In the genomic region with DNA sequence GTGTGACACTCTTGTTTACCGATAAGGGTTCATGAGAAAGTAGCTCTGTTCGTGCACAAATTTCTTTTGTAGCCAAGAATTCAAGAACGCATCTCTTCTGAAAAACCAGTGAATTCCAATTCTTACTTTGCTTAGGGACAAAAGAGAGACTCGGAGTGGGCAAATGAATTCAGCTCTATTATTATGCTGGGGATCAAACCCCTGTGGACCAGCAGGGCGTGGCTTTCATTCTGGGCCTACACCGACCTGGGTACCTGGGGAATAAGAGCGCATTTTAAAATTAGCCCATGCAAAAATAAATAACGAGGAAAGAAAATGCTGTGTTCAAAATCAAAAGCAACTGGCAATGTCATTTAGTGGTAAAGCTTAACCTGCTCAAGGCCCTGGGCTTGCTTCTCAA, we compare ENCODE assay signal across 28 mouse cellular contexts. TPM values are rescaled to one million over a fixed set of nuclear protein-coding genes. Genes with fewer than 3 reads are reported as not detected.
DNase-seq lines count a peak whose midpoint lies in the region; ATAC-seq and TF ChIP-seq lines count a peak whose summit lies in the region.
"Had no signal": no experiment of that assay in that cellular context is flagged by ENCODE, and none has a peak within 500 bp of the region (broad histone marks: within the 10 kb centered on the region; RNA-seq: fewer than 3 reads in every experiment).

No protein-coding gene starts in this region.

- peaks cover 29% of the 10 kb centered on the region for H3K4me1 ChIP-seq in forebrain, embryonic 12.5 days
- H3K4me1 ChIP-seq in forebrain, embryonic 10.5 days, result peaks cover 54% of the 10 kb centered on the region
- no peaks in the 10 kb centered on the region for H3K4me1 ChIP-seq in intestine, embryonic 14.5 days (replicated peaks; ENCODE audit: control insufficient read depth, insufficient read depth, low read length)
- no peaks in the 10 kb centered on the region for H3K4me1 ChIP-seq in intestine, embryonic 15.5 days (replicated peaks)
- peaks cover 8% of the 10 kb centered on the region for H3K4me1 ChIP-seq in ES-Bruce4 (ENCODE audit: control insufficient read depth, insufficient read depth, low read length)
- peaks cover 42% of the 10 kb centered on the region for H3K4me1 ChIP-seq in hindbrain, embryonic 13.5 days (replicated peaks)
- H3K4me1 ChIP-seq: limb, embryonic 10.5 days; limb, embryonic 15.5 days; liver, embryonic 13.5 days had no signal

- H3K27ac ChIP-seq in forebrain, embryonic 12.5 days, result 0 out of 2 replicates have a peak overlapping the region, but pooled peaks have one; percentile 50
- no peak overlapping the region for H3K27ac ChIP-seq in forebrain, embryonic 10.5 days
- H3K27ac ChIP-seq in intestine, embryonic 14.5 days (ENCODE audit: low read depth), result no peak overlapping the region
- H3K27ac ChIP-seq in intestine, embryonic 15.5 days, result no peak overlapping the region
- H3K27ac ChIP-seq in ES-Bruce4 (ENCODE audit: insufficient read depth, low read length), result peak overlapping the region; percentile 71
- H3K27ac ChIP-seq in hindbrain, embryonic 13.5 days, result peak overlapping the region; percentile 25; the same call in 1 of the 2 replicates
- H3K27ac ChIP-seq: forebrain, embryonic 15.5 days; heart, embryonic 13.5 days; hindbrain, embryonic 15.5 days; limb, embryonic 10.5 days; limb, embryonic 15.5 days; liver, embryonic 13.5 days; macrophage had no signal

- no peak for TF ChIP-seq CTCF in ES-Bruce4 (IDR thresholded peaks at IDR 0.05; ENCODE audit: low read depth, low read length)

- H3K9ac ChIP-seq in forebrain, embryonic 12.5 days, result no peak overlapping the region
- no peak overlapping the region for H3K9ac ChIP-seq in intestine, embryonic 14.5 days (ENCODE audit: low read length)
- H3K9ac ChIP-seq in intestine, embryonic 15.5 days, result no peak overlapping the region
- no peak overlapping the region for H3K9ac ChIP-seq in ES-Bruce4 (ENCODE audit: low read depth, poor library complexity, severe bottlenecking)
- H3K9ac ChIP-seq in hindbrain, embryonic 13.5 days, result no peak overlapping the region
- H3K9ac ChIP-seq: forebrain, embryonic 15.5 days; heart, embryonic 13.5 days; hindbrain, embryonic 15.5 days; limb, embryonic 15.5 days; liver, embryonic 13.5 days had no signal

- H3K27me3 ChIP-seq in forebrain, embryonic 12.5 days, result peaks cover 4% of the 10 kb centered on the region; the same call in 1 of the 2 replicates
- peaks cover 30% of the 10 kb centered on the region for H3K27me3 ChIP-seq in forebrain, embryonic 10.5 days (ENCODE audit: poor library complexity, severe bottlenecking)
- no peaks in the 10 kb centered on the region for H3K27me3 ChIP-seq in intestine, embryonic 14.5 days (replicated peaks; ENCODE audit: control insufficient read depth, insufficient read depth, low read length)
- H3K27me3 ChIP-seq in intestine, embryonic 15.5 days (replicated peaks), result no peaks in the 10 kb centered on the region
- H3K27me3 ChIP-seq in ES-Bruce4 (ENCODE audit: control insufficient read depth, insufficient read depth, low read length, poor library complexity, severe bottlenecking), result no peaks in the 10 kb centered on the region
- H3K27me3 ChIP-seq in hindbrain, embryonic 13.5 days, result no peaks in the 10 kb centered on the region
- H3K27me3 ChIP-seq: forebrain, embryonic 15.5 days; heart, embryonic 13.5 days; hindbrain, embryonic 15.5 days; limb, embryonic 15.5 days; liver, embryonic 13.5 days had no signal

- no peaks in the 10 kb centered on the region for H3K36me3 ChIP-seq in forebrain, embryonic 12.5 days (replicated peaks)
- no peaks in the 10 kb centered on the region for H3K36me3 ChIP-seq in forebrain, embryonic 10.5 days (replicated peaks)
- H3K36me3 ChIP-seq in intestine, embryonic 14.5 days (ENCODE audit: control insufficient read depth, insufficient read depth, low read length), result no peaks in the 10 kb centered on the region
- H3K36me3 ChIP-seq in intestine, embryonic 15.5 days, result no peaks in the 10 kb centered on the region
- H3K36me3 ChIP-seq in ES-Bruce4 (ENCODE audit: control insufficient read depth, insufficient read depth, low read length, poor library complexity, severe bottlenecking), result no peaks in the 10 kb centered on the region
- H3K36me3 ChIP-seq in hindbrain, embryonic 13.5 days, result no peaks in the 10 kb centered on the region
- H3K36me3 ChIP-seq: forebrain, embryonic 15.5 days; heart, embryonic 13.5 days; hindbrain, embryonic 15.5 days; limb, embryonic 10.5 days; limb, embryonic 15.5 days; liver, embryonic 13.5 days had no signal

- no peak for TF ChIP-seq EP300 in ES-Bruce4 (IDR thresholded peaks at IDR 0.05; ENCODE audit: insufficient read depth, low read depth, low read length)

- no peak for ATAC-seq in forebrain, embryonic 12.5 days (ENCODE audit: low FRiP score)
- no peak for ATAC-seq in intestine, embryonic 14.5 days (replicated peaks; ENCODE audit: low FRiP score, low TSS enrichment, low read depth)
- ATAC-seq in intestine, embryonic 15.5 days, result no peak
- no peak for ATAC-seq in hindbrain, embryonic 13.5 days (ENCODE audit: low FRiP score)
- ATAC-seq: activated CD4-positive, CD25-positive, alpha-beta regulatory T cell, adult 4 months; forebrain, embryonic 15.5 days; intestine, postnatal 0 days; lung, postnatal 0 days had no signal

- no peaks in the 10 kb centered on the region for H3K9me3 ChIP-seq in forebrain, embryonic 12.5 days
- H3K9me3 ChIP-seq in forebrain, embryonic 10.5 days, result no peaks in the 10 kb centered on the region; the same call in 1 of the 2 replicates
- no peaks in the 10 kb centered on the region for H3K9me3 ChIP-seq in intestine, embryonic 14.5 days (ENCODE audit: control insufficient read depth, low read length)
- H3K9me3 ChIP-seq in intestine, embryonic 15.5 days, result no peaks in the 10 kb centered on the region
- H3K9me3 ChIP-seq in ES-Bruce4 (replicated peaks; ENCODE audit: control insufficient read depth, insufficient read depth, low read length, poor library complexity, severe bottlenecking), result no peaks in the 10 kb centered on the region
- no peaks in the 10 kb centered on the region for H3K9me3 ChIP-seq in hindbrain, embryonic 13.5 days
- H3K9me3 ChIP-seq: forebrain, embryonic 15.5 days; heart, embryonic 13.5 days; hindbrain, embryonic 15.5 days; limb, embryonic 10.5 days; limb, embryonic 15.5 days; liver, embryonic 13.5 days had no signal

- H3K4me3 ChIP-seq in forebrain, embryonic 12.5 days (replicated peaks), result no peak overlapping the region
- no peak overlapping the region for H3K4me3 ChIP-seq in forebrain, embryonic 10.5 days
- no peak overlapping the region for H3K4me3 ChIP-seq in intestine, embryonic 14.5 days (ENCODE audit: low read depth, low read length)
- no peak overlapping the region for H3K4me3 ChIP-seq in intestine, embryonic 15.5 days (replicated peaks)
- H3K4me3 ChIP-seq in ES-Bruce4 (ENCODE audit: low read depth, low read length), result no peak overlapping the region
- no peak overlapping the region for H3K4me3 ChIP-seq in hindbrain, embryonic 13.5 days
- H3K4me3 ChIP-seq: forebrain, embryonic 15.5 days; heart, embryonic 13.5 days; hindbrain, embryonic 15.5 days; limb, embryonic 10.5 days; limb, embryonic 15.5 days; liver, embryonic 13.5 days had no signal

- WGBS in forebrain, embryonic 12.5 days, result 21% methylated on average over 8 of the region's 8 CpGs
- 35% methylated on average over 8 of the region's 8 CpGs for WGBS in forebrain, embryonic 10.5 days
- 67% methylated on average over 8 of the region's 8 CpGs for WGBS in intestine, embryonic 14.5 days
- 66% methylated on average over 8 of the region's 8 CpGs for WGBS in intestine, embryonic 15.5 days
- WGBS in hindbrain, embryonic 13.5 days, result 17% methylated on average over 8 of the region's 8 CpGs

- no peak overlapping the region for H3K4me2 ChIP-seq in forebrain, embryonic 12.5 days
- no peak overlapping the region for H3K4me2 ChIP-seq in intestine, embryonic 14.5 days (ENCODE audit: low read length)
- no peak overlapping the region for H3K4me2 ChIP-seq in intestine, embryonic 15.5 days (replicated peaks)
- no peak overlapping the region for H3K4me2 ChIP-seq in hindbrain, embryonic 13.5 days
- H3K4me2 ChIP-seq: forebrain, embryonic 15.5 days; heart, embryonic 13.5 days; hindbrain, embryonic 15.5 days; limb, embryonic 15.5 days; liver, embryonic 13.5 days had no signal

- DNase-seq in forebrain, embryonic 10.5 days (ENCODE audit: extremely low spot score, low spot score), result no peak
- peak; percentile 23 for DNase-seq in intestine, embryonic 14.5 days (ENCODE audit: low spot score)
- DNase-seq in right cerebral cortex, postnatal 25 days, result no peak
- DNase-seq: adrenal gland, adult 2 months; cerebellum, adult 2 months; cerebellum, postnatal 14 days; heart, postnatal 10 days; kidney, adult 9 months; kidney, postnatal 10 days; liver, embryonic 13.5 days; lung, adult 18-20 months; thymus, postnatal 4 days had no signal

- no peak for TF ChIP-seq POLR2A in ES-Bruce4 (IDR thresholded peaks at IDR 0.05; ENCODE audit: insufficient read depth, low read length)

RNA-seq across cellular contexts. Expression of gene Casq2, which starts 32.9 kb away (rescaled TPM):
- 0.08 and 0.41 TPM in 2 replicates for polyA plus RNA-seq in forebrain, embryonic 12.5 days (2016; fragmentation: Nextera tagmentation; extraction: Ambion mirVana)
- polyA plus RNA-seq in forebrain, embryonic 10.5 days (2016; fragmentation: Nextera tagmentation; extraction: Ambion mirVana), result not detected in 2 replicates
- polyA plus RNA-seq in intestine, embryonic 14.5 days (2014; fragmentation: Nextera tagmentation; extraction: Ambion mirVana), result 0.42 and 0.66 TPM in 2 replicates
- polyA plus RNA-seq in intestine, embryonic 15.5 days (2015; fragmentation: Nextera tagmentation; extraction: Ambion mirVana), result 1.5 and 1.7 TPM in 2 replicates
- polyA plus RNA-seq in ES-Bruce4 (2011; ENCODE audit: insufficient read depth, insufficient read length, low read depth, missing spikeins), result not detected in 2 replicates
- 0.97 and 1.1 TPM in 2 replicates for polyA plus RNA-seq in hindbrain, embryonic 13.5 days (2015; fragmentation: Nextera tagmentation; extraction: Ambion mirVana)
- polyA plus RNA-seq: activated CD4-positive, CD25-positive, alpha-beta regulatory T cell, adult 4 months; macrophage had no signal

RNA-seq across cellular contexts. Expression of gene Nhlh2, which starts 43.4 kb away (rescaled TPM):
- 56.4 and 59.5 TPM in 2 replicates for polyA plus RNA-seq in forebrain, embryonic 12.5 days (2016; fragmentation: Nextera tagmentation; extraction: Ambion mirVana)
- 10.4 and 16.5 TPM in 2 replicates for polyA plus RNA-seq in forebrain, embryonic 10.5 days (2016; fragmentation: Nextera tagmentation; extraction: Ambion mirVana)
- polyA plus RNA-seq in intestine, embryonic 14.5 days (2014; fragmentation: Nextera tagmentation; extraction: Ambion mirVana), result 0.08 TPM in 1 of 2 replicates, not detected in the other
- polyA plus RNA-seq in intestine, embryonic 15.5 days (2015; fragmentation: Nextera tagmentation; extraction: Ambion mirVana), result 0.06 TPM in 1 of 2 replicates, not detected in the other
- not detected in 2 replicates for polyA plus RNA-seq in ES-Bruce4 (2011; ENCODE audit: insufficient read depth, insufficient read length, low read depth, missing spikeins)
- 80.8 and 99.8 TPM in 2 replicates for polyA plus RNA-seq in hindbrain, embryonic 13.5 days (2015; fragmentation: Nextera tagmentation; extraction: Ambion mirVana)
- polyA plus RNA-seq: activated CD4-positive, CD25-positive, alpha-beta regulatory T cell, adult 4 months; adrenal gland, adult 2 months; heart, embryonic 13.5 days; intestine, postnatal 0 days; lung, postnatal 0 days; macrophage; stomach, embryonic 14.5 days; testis, adult 2 months; thymus, postnatal 0 days had no signal

Comparison
In these comparisons a context has a peak if more than half of its experiments do, and no peak if none do; other contexts are left out.
1. H3K27ac ChIP-seq: peak in forebrain, embryonic 12.5 days (single experiment), ES-Bruce4 (single experiment) and hindbrain, embryonic 13.5 days (single experiment); none in forebrain, embryonic 10.5 days (single experiment), intestine, embryonic 14.5 days (single experiment) and intestine, embryonic 15.5 days (single experiment).
2. RNA of gene Nhlh2, which starts 43.4 kb away (polyA plus RNA-seq): 80.8 to 99.8 TPM in hindbrain, embryonic 13.5 days, 56.4 to 59.5 TPM in forebrain, embryonic 12.5 days and 10.4 to 16.5 TPM in forebrain, embryonic 10.5 days; 0.08 TPM in intestine, embryonic 14.5 days, 0.06 TPM in intestine, embryonic 15.5 days and not detected in ES-Bruce4; every median in the first group is over 10 times any median in the second.